Mouse (Mus musculus) hindbrain, embryonic 13.5 days (tissue): ENCODE measurements around the gene Zhx3. TPM values are rescaled to one million over a fixed set of nuclear protein-coding genes. Genes with fewer than 3 reads are reported as not detected.

ENCODE experiments used
- ATAC-seq: fragments of 200-750 bp; cut with Nextera tagmentation; 2 replicates; pipeline ENCODE4 v1.8.0; 2017; ENCODE audit warnings: moderate TSS enrichment; ENCODE audit not compliant: low FRiP score
- H3K27ac ChIP-seq: fragments of 300-500 bp; sonication (generic); 2 replicates; pipeline ENCODE4 v1.5.1; 2015; ENCODE audit warnings: inconsistent platforms, mild to moderate bottlenecking, moderate library complexity
- H3K27me3 ChIP-seq: fragments of 300-500 bp; sonication (generic); 2 replicates; pipeline ENCODE4 v1.6.1; 2015; ENCODE audit warnings: mild to moderate bottlenecking, inconsistent platforms
- H3K36me3 ChIP-seq: fragments of 300-500 bp; sonication (generic); 2 replicates; pipeline ENCODE4 v1.6.1; 2015; ENCODE audit warnings: mild to moderate bottlenecking, inconsistent platforms
- H3K4me1 ChIP-seq: fragments of 300-500 bp; sonication (generic); replicated peaks from 2 replicates; pipeline ENCODE4 v1.6.1; 2015; ENCODE audit warnings: inconsistent platforms
- H3K4me2 ChIP-seq: fragments of 300-500 bp; sonication (generic); 2 replicates; pipeline ENCODE4 v1.6.1; 2015; ENCODE audit warnings: inconsistent platforms, mild to moderate bottlenecking, moderate library complexity
- H3K4me3 ChIP-seq: fragments of 300-500 bp; sonication (generic); 2 replicates; pipeline ENCODE4 v1.5.1; 2015; ENCODE audit warnings: mild to moderate bottlenecking, inconsistent platforms
- H3K9ac ChIP-seq: fragments of 300-500 bp; sonication (generic); 2 replicates; pipeline ENCODE4 v1.6.1; 2015; ENCODE audit warnings: mild to moderate bottlenecking, inconsistent platforms
- H3K9me3 ChIP-seq: fragments of 300-500 bp; sonication (generic); 2 replicates; pipeline ENCODE4 v1.6.1; 2016; ENCODE audit warnings: inconsistent platforms
- WGBS: fragments of 180-500 bp; shearing (Covaris S2); methylation state at CpG from one replicate; pipeline ENCODE4 v1.1.7; 2015; 5-methylcytosine and 5-hydroxymethylcytosine counted together
- polyA plus RNA-seq: library from polyadenylated mRNA; unstranded; fragments of >200 nt; fragmentation: Nextera tagmentation; extraction: Ambion mirVana; gene quantifications from 2 replicates; pipeline ENCODE4 v1.2.1, GENCODE M21; 2015

Gene Zhx3
- polyA plus RNA-seq, 1 experiment from 2014 or later: 16.9 TPM

- Histone ChIP-seq H3K9ac (no peak overlapping the region), H3K27ac (no peak overlapping the region), H3K4me1 (no peaks in the 10 kb centered on the region), H3K4me2 (no peak overlapping the region), H3K9me3 (no peaks in the 10 kb centered on the region), H3K36me3 (no peaks in the 10 kb centered on the region), H3K4me3 (no peak overlapping the region), H3K27me3 (peaks cover 39% of the 10 kb centered on the region)
- WGBS: 84% methylated on average over 5 of the region's 5 CpGs
- ATAC-seq: no peak
These were observed 33.3 kb upstream of the Zhx3 start for GRCm38 (mm10) chr2:160906101-160906500.

GRCm38 (mm10) chr2:160905301-160905700, 32.5 kb upstream of the Zhx3 start:
- Histone ChIP-seq H3K27ac (no peak overlapping the region), H3K9me3 (no peaks in the 10 kb centered on the region), H3K27me3 (peaks cover 31% of the 10 kb centered on the region), H3K36me3 (no peaks in the 10 kb centered on the region), H3K4me2 (no peak overlapping the region), H3K4me3 (no peak overlapping the region), H3K9ac (no peak overlapping the region), H3K4me1 (no peaks in the 10 kb centered on the region)
- WGBS: 96% methylated on average over 12 of the region's 12 CpGs
- ATAC-seq: no peak

GRCm38 (mm10) chr2:160901656-160902412, 29.0 kb upstream of the Zhx3 start:
- H3K36me3 ChIP-seq: no peaks in the 10 kb centered on the region
- no peaks in the 10 kb centered on the region for H3K9me3 ChIP-seq
- no peaks in the 10 kb centered on the region for H3K4me1 ChIP-seq
- no peak overlapping the region for H3K27ac ChIP-seq
- H3K9ac ChIP-seq: no peak overlapping the region
- H3K4me3 ChIP-seq: no peak overlapping the region
- H3K4me2 ChIP-seq: no peak overlapping the region
- H3K27me3 ChIP-seq: no peaks in the 10 kb centered on the region
- WGBS: 80% methylated on average over 7 of the region's 7 CpGs
- ATAC-seq: no peak

- Histone ChIP-seq H3K9ac (no peak overlapping the region), H3K4me2 (no peak overlapping the region), H3K9me3 (no peaks in the 10 kb centered on the region), H3K4me3 (no peak overlapping the region), H3K27ac (no peak overlapping the region), H3K36me3 (no peaks in the 10 kb centered on the region), H3K4me1 (peaks cover 14% of the 10 kb centered on the region), H3K27me3 (peaks cover 21% of the 10 kb centered on the region)
- WGBS: 89% methylated on average over 9 of the region's 9 CpGs
- ATAC-seq: no peak
These were observed 18.9 kb upstream of the Zhx3 start for GRCm38 (mm10) chr2:160891697-160892096.

- WGBS: 90% methylated on average over 5 of the region's 5 CpGs
These were observed 18.2 kb upstream of the Zhx3 start for GRCm38 (mm10) chr2:160891045-160891444.

GRCm38 (mm10) chr2:160887859-160888258, 15.1 kb upstream of the Zhx3 start:
- H3K4me3 ChIP-seq: peak overlapping the region; percentile 39
- no peaks in the 10 kb centered on the region for H3K36me3 ChIP-seq
- WGBS: under 1% methylated on average over 26 of the region's 26 CpGs
- H3K27me3 ChIP-seq: peaks cover 21% of the 10 kb centered on the region
- H3K27ac ChIP-seq: no peak overlapping the region
- peak overlapping the region; percentile 65 for H3K4me2 ChIP-seq
- H3K9ac ChIP-seq: peak overlapping the region; percentile 53; the same call in 1 of the 2 replicates
- no peaks in the 10 kb centered on the region for H3K9me3 ChIP-seq
- peak; percentile 59 for ATAC-seq
- H3K4me1 ChIP-seq: peaks cover 14% of the 10 kb centered on the region

More at GRCm38 (mm10) chr2:160891045-160891444, 18.2 kb upstream of the Zhx3 start:
- no peaks in the 10 kb centered on the region for H3K9me3 ChIP-seq
- no peak overlapping the region for H3K4me3 ChIP-seq
- H3K27ac ChIP-seq: no peak overlapping the region
- H3K36me3 ChIP-seq: no peaks in the 10 kb centered on the region
- peaks cover 14% of the 10 kb centered on the region for H3K4me1 ChIP-seq
- H3K4me2 ChIP-seq: no peak overlapping the region
- ATAC-seq: no peak
- H3K27me3 ChIP-seq: peaks cover 21% of the 10 kb centered on the region
- H3K9ac ChIP-seq: no peak overlapping the region

GRCm38 (mm10) chr2:160887284-160887683, 14.5 kb upstream of the Zhx3 start:
- peak; percentile 87 for ATAC-seq
- Histone ChIP-seq H3K9ac (peak overlapping the region; percentile 53; the same call in 1 of the 2 replicates), H3K4me1 (peaks cover 14% of the 10 kb centered on the region), H3K4me2 (peak overlapping the region; percentile 65), H3K27me3 (peaks cover 21% of the 10 kb centered on the region), H3K9me3 (no peaks in the 10 kb centered on the region), H3K4me3 (peak overlapping the region; percentile 39), H3K36me3 (no peaks in the 10 kb centered on the region), H3K27ac (no peak overlapping the region)
- 4% methylated on average over 11 of the region's 11 CpGs for WGBS

GRCm38 (mm10) chr2:160886221-160886620, 13.4 kb upstream of the Zhx3 start:
- Histone ChIP-seq H3K4me3 (no peak overlapping the region), H3K4me2 (no peak overlapping the region), H3K36me3 (no peaks in the 10 kb centered on the region), H3K9me3 (no peaks in the 10 kb centered on the region), H3K27me3 (peaks cover 21% of the 10 kb centered on the region), H3K4me1 (peaks cover 14% of the 10 kb centered on the region), H3K9ac (no peak overlapping the region), H3K27ac (no peak overlapping the region)
- 74% methylated on average over 3 of the region's 3 CpGs for WGBS
- ATAC-seq: no peak

- Histone ChIP-seq H3K9ac (no peak overlapping the region), H3K4me1 (peaks cover 14% of the 10 kb centered on the region), H3K27ac (no peak overlapping the region), H3K27me3 (peaks cover 18% of the 10 kb centered on the region), H3K36me3 (no peaks in the 10 kb centered on the region), H3K4me3 (no peak overlapping the region), H3K4me2 (no peak overlapping the region), H3K9me3 (no peaks in the 10 kb centered on the region)
- ATAC-seq: no peak
- WGBS: 35% methylated on average over 2 of the region's 2 CpGs
These were observed 12.0 kb upstream of the Zhx3 start for GRCm38 (mm10) chr2:160884830-160885229.

GRCm38 (mm10) chr2:160883912-160884311, 11.1 kb upstream of the Zhx3 start:
- no peak for ATAC-seq
- Histone ChIP-seq H3K36me3 (no peaks in the 10 kb centered on the region), H3K27me3 (peaks cover 10% of the 10 kb centered on the region), H3K4me2 (no peak overlapping the region), H3K4me1 (peaks cover 14% of the 10 kb centered on the region), H3K9ac (no peak overlapping the region), H3K27ac (no peak overlapping the region), H3K4me3 (no peak overlapping the region), H3K9me3 (no peaks in the 10 kb centered on the region)
- WGBS: 82% methylated on average over 4 of the region's 4 CpGs

- Histone ChIP-seq H3K27ac (no peak overlapping the region), H3K4me3 (no peak overlapping the region), H3K4me2 (no peak overlapping the region), H3K36me3 (no peaks in the 10 kb centered on the region), H3K9ac (no peak overlapping the region), H3K27me3 (no peaks in the 10 kb centered on the region), H3K4me1 (peaks cover 4% of the 10 kb centered on the region; the same call in 1 of the 2 replicates), H3K9me3 (no peaks in the 10 kb centered on the region)
- ATAC-seq: no peak
- WGBS: 85% methylated on average over 5 of the region's 5 CpGs
These were observed 9.6 kb upstream of the Zhx3 start for GRCm38 (mm10) chr2:160882436-160882835.

- no peaks in the 10 kb centered on the region for H3K4me1 ChIP-seq
- no peak overlapping the region for H3K27ac ChIP-seq
- H3K36me3 ChIP-seq: no peaks in the 10 kb centered on the region
- no peak overlapping the region for H3K4me2 ChIP-seq
- H3K9ac ChIP-seq: no peak overlapping the region
- no peak for ATAC-seq
- WGBS: 60% methylated on average over 6 of the region's 6 CpGs
- no peak overlapping the region for H3K4me3 ChIP-seq
- no peaks in the 10 kb centered on the region for H3K27me3 ChIP-seq
- no peaks in the 10 kb centered on the region for H3K9me3 ChIP-seq
These were observed 8.8 kb upstream of the Zhx3 start for GRCm38 (mm10) chr2:160881462-160882101.
